Mouse (Mus musculus): ENCODE results near the gene Notch2.

GRCm38 (mm10) chr3:97971117-97971516 lies 42.2 kb upstream of the Notch2 start:
- no peak for TF ChIP-seq EP300 (IDR thresholded peaks at IDR 0.05; ENCODE audit: insufficient read depth, low read depth, low read length)
- no peak for TF ChIP-seq POLR2A (IDR thresholded peaks at IDR 0.05; ENCODE audit: insufficient read depth, low read depth, low read length)

Data from heart, adult 2 months (tissue).